Mouse (Mus musculus) liver, adult 2 months (tissue): Measurements from ENCODE around the gene Ndrg4.

Source experiments
- CTCF ChIP-seq: fragments of 200-500 bp; IDR thresholded peaks from 2 replicates; pipeline ENCODE4 v1.5.1; 2011; ENCODE audit warnings: low read depth, low read length, control low read depth
- POLR2A ChIP-seq: fragments of 200-500 bp; IDR thresholded peaks from 2 replicates; pipeline ENCODE4 v1.6.1; 2011; ENCODE audit warnings: low read length, control low read depth; ENCODE audit not compliant: insufficient read depth; ENCODE audit errors: extremely low read depth

- no peak for TF ChIP-seq CTCF
- no peak for TF ChIP-seq POLR2A
Observed at GRCm38 (mm10) chr8:95716546-95717335, 40.0 kb downstream of the Ndrg4 start.
